Mouse (Mus musculus) thymus, adult 18-20 months (tissue): Measurements from ENCODE around the gene Ankzf1.
"Not testable (repeated sequence)": the region's sequence is repeated elsewhere in the genome, so short reads cannot be mapped to it uniquely, and the experiment has no call there.

Source experiments
- DNase-seq, 2 experiments: peaks; one replicate each; pipeline ENCODE4 v3.0.0; 2022; ENCODE audit warnings: mixed read lengths in 2 of 2

The Ankzf1 gene

GRCm38 (mm10) chr1:75227653-75228052 is 35.7 kb downstream of the Ankzf1 start:
- DNase-seq, result no peak

DNA sequence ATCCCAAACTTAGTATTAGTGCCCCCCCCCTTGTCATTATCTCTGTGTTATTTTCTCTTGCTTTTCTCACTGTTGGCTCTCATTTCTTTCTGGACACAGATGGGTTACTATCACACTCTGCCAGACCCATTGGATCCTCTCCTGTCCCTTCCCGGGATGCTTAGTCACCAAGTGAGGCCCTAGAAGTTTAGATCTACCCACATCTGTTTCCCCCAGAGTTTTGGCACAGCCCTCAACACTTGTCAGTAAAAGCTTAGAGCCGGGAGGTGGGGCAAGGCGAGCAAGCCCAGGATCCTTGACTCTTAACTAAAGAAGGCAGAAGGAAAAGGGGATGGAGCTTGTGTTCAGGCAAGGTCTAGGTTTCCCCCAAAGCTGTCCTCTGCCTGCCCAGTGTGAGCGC is 37.2 kb downstream of the Ankzf1 start:
- no peak for DNase-seq

DNA sequence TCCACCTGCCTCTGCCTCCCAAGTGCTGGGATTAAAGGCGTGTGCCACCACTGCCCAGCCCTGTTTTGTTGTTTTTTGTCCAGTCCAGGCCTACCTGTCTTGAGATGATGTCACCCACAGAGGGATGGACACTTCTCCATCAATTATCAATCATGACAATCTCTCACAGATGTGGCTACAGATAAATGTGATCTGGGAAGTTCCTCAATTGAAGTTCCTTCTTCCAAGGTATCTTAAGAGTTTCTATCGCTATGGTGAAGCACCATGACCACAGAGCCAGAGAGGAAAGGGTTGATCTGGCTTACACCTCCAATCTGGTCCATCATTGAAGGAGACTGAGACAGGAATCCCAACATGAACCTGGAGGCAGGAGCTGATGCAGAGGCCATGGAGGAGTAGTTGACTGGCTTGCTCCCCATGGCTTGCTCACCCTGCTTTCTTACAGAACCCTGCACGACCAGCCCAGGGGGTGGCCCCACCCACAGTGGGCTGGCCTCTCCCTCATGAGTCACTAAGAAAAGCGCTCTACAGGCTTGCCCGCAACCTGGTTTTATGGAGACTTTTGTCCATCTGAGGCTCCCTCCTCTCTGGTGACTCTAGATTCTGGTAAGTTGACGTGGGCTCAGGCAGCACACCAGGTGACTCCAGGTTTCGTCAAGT is 38.5 kb downstream of the Ankzf1 start:
- no peak for DNase-seq

DNA sequence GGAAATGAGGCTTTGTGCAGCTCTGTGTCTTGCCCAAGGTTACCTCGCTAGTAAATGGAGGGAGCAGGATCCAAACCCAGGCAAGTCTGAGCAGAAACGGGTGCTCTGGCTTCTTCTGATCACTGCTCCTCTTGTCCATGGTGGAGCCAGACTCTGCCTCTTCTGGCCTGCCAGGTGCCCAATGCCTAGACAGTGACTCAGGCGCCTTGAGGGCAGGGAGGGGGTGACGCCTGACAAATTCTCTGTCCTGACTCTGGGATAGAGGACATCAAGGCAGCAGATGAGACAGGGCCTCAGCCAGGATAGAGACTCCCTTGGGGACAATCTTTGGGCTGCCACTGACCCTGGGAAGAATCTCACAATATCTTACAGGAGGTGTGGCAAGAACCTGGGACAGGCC is 39.3 kb downstream of the Ankzf1 start:
- no peak for DNase-seq

DNA sequence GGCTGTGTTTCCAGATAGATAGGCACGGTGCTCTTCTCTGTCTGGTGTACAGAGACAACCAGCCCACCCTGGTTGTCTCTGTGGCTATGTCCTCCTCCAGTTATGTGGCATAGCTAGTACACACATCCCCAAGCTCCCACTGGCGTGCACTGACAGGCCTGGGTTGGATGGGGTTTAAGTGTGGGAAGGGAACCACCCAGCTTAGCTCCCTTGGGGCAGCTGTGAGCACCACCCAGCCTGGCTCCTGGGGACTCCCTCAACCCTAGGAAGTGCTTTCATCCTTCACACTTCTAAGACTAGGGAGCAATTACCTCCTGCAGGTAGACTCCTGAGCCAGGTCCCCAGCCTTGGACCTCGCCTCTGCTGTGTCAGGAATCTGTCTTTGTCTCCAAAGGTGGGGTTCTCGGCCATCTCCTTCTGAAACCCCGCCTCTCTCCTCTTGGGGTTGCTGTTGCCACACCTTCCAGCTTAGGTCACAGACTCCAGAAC is 39.8 kb downstream of the Ankzf1 start, which contains the start of gene A630095N17Rik:
Gene A630095N17Rik (minus strand): TSS at position 439 of the 489 bp plus-strand sequence.
- no peak for DNase-seq

DNA sequence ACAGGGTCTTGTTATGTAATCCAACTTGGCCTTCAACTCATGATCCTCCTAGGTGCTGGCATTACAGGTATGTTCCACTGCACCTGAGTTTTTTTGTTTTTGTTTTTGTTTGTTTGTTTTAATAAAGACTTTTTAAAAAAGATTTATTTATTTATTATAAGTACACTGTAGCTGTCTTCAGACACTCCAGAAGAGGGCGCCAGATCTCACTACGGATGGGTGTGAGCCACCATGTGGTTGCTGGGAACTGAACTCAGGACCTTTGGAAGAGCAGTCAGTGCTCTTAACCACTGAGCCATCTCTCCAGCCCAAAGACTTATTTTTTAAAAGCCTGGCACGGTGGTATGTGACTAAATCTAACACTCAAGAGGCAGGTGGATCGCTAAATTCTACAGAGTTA is 40.5 kb downstream of the Ankzf1 start:
- not testable (repeated sequence) for DNase-seq

DNA sequence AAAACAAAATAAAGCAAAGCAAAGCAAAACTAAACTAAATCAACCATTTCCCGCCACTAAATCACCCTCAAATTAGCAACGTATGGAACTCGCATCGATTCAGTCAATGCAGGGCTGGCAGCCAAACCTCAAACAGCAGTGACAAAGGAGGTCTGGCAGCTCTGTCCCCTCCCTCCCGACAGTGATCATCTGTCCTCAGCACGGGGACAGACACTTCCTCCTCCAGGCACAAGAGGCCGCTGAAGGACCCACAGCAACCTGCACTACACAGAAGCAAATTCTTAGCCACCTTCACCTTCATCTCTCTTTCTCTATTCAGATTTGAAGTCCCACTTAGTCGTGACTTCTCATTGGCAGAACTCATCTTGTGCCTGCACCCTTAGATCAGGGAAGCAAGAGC is 42.7 kb downstream of the Ankzf1 start:
- peak; percentile 57 to 62 for DNase-seq

DNA sequence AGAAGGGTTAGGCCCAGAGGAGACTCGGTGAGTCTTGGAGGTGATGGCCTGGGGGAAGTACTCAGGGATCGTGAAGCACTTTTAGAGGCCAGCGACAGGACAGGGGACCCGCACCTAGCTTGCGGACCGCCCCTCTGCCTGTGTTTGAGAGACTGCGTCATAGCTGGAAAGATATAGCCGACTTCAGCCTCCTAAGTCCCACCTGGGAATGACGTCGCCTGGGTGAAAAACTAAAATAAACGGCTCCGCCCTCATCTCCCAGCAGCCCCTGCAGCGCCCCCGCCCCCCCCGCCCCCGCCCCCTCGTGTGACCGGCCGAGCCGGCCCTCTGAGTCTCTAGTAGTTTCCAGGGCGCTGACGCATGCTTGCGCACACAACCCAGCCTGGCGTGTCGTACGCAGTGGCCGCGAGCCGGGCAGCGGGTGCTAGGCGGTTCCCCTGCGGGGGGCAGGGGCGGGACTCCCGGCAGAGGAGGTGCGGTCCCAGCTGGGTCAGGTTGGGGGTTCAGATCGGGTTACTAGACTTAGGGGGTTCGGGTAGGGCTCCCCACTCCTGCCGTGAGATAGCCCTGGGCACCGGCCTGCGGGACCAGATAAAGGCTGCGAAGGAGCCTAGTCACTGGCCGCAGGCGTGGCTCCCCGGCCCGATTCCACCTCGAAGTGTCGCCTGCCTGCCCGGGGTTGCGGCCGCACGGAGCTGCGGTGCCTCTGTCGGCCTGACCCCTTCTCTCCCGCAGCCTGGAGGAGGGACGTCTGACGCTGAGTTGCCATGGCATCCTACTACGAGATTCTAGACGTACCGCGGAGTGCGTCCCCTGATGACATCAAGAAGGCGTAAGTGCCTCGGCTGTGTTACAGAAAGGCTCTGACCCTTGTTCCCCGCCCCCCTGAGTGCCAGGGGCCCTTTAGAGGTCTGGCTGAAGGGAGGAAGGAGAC is 44.4 kb downstream of the Ankzf1 start, which contains the start of gene Dnajb2:
Gene Dnajb2 (plus strand): TSS at position 290 of the 934 bp plus-strand sequence.
- DNase-seq, result peak; percentile 67 to 79

GRCm38 (mm10) chr1:75239591-75239990 is 47.6 kb downstream of the Ankzf1 start:
- no peak for DNase-seq

- no peak for DNase-seq
These were observed 51.5 kb downstream of the Ankzf1 start for GRCm38 (mm10) chr1:75243411-75243810.

GRCm38 (mm10) chr1:75244175-75244826 is 52.4 kb downstream of the Ankzf1 start:
- DNase-seq, result no peak

DNA sequence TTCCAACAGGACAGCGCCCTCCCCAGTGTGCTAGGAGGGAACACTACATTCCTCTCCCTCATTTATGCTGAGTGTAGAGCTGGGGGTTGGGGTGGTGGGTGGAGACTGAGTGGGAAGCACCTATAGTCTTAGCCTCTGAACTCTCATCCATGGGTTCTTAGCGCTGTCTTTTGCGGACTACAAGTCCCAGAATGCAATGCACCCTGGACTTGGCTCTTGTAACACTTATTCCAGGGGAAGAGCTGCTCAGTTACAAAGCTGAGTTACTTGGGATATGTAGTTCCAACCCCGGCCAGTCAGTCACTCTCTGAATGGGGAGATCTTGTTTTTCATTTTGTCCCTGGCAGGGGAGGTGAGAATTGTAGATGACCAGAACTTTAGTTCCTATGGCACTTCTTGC is 52.9 kb downstream of the Ankzf1 start:
- no peak for DNase-seq

DNA sequence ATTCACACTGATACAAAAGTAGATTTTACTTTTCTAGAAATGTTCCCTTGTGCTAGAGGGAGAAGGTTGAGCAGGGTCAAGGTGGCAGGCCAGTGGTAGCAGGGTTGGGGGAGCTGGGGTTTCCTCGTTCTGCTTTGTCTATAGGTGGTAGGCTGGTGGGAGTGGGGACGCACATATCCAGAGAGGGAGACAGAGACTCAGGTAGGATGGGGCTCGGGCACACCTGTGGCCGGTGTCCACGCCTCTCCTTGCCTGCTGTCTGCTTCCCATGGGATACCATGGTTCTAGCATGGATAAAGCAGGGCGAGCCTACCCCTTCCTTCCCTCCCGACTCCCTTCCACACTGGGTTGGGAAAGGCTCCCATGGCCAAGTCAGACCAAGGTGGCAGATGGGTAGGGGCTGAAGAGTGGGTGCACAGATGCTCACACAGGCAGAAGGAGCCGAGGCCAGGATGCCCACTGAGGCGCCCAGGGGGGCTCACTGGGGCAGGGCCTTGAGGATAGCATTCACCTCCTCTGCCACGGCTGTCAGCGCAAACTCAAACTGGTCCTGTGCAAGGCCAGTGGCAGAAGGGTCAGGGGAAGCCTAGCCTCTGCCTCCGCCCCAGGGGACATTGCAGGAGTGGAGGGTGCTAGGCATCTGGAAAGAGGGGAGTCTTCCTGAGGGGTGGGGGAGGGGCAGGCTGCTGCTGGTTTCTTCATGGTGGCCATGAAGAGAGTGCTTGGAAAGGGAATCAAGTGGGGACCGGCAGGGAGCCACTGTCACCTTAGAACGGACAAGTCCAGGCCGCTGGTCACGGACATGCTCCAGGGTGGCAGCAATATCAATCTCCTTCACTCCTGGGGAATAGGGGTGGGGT is 55.4 kb downstream of the Ankzf1 start:
- DNase-seq, result no peak

GRCm38 (mm10) chr1:75248041-75248772 is 56.3 kb downstream of the Ankzf1 start:
- no peak for DNase-seq
